Mouse (Mus musculus): ENCODE results near the gene Cotl1. TPM values are rescaled to one million over a fixed set of nuclear protein-coding genes. Genes with fewer than 3 reads are reported as not detected.

Cotl1 gene
- polyA plus RNA-seq (2015; fragmentation: Nextera tagmentation; extraction: Ambion mirVana) = 40.2 and 51.4 TPM in 2 replicates

DNA sequence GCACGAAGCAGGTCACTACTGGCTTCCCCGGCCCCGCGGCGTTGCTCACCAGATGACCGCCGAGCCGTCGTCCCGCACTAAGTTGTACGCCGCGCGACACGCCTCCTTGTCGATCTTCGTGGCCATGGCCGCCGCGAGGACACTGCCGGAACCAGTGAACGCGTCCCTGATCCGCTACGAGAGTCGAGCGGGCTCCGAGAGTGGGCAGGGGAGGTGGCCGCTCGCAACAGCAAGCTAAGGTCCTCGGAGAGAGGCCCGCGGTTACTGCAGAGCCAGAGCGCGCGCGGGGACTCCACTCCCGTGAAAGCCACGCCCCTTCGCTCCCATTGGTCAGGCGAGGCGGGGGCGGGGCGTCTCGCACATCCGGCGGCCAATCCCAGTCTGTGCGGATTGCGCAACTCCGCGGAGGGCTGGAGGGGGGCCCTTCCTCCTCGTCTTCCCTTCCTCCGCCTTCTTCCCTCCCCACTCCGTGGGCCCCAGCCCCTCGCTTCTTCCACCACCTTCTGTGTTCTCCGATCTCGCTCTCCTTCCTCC, at the start of gene Cotl1:
Gene Cotl1 (minus strand): TSS at position 270 of the 534 bp plus-strand sequence.
- peak within 1 kb of the TSS; percentile 71 for H3K27ac ChIP-seq (replicated peaks)

DNA sequence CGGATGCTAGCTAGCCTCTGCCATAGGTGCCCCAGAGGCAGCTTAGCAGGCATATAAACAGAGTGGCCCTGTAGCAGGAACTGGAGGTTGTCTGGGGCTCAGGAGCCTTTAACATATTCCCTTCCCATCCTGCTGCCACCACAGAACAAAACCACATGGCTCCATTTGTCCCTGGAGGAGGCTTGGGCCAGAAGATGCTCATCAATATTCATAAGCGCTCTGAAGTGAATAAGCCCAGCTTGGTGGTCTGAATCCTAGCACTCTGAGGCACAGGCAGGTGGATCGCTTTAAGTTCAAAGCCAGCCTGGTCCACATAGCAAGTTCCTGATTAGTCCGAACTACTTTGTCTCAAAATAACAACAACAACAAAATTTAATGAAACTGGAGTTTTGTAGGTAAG, 47.7 kb upstream of the Cotl1 start:
- Histone ChIP-seq H3K4me2 (no peak overlapping the region), H3K36me3 (no peaks in the 10 kb centered on the region), H3K27me3 (replicated peaks) (no peaks in the 10 kb centered on the region; the same call in 1 of the 2 replicates), H3K27ac (replicated peaks) (no peak overlapping the region), H3K4me1 (peaks cover 14% of the 10 kb centered on the region), H3K4me3 (no peak overlapping the region), H3K9me3 (no peaks in the 10 kb centered on the region), H3K9ac (no peak overlapping the region)
- WGBS = 77% methylated on average over 4 of the region's 4 CpGs
- ATAC-seq (ENCODE audit: extremely low read depth, insufficient number of reproducible peaks, low FRiP score, low TSS enrichment) = no peak

More for the DNA sequence above, at the start of gene Cotl1:
- Histone ChIP-seq H3K4me1 (peaks cover 49% of the 10 kb centered on the region), H3K4me2 (peak within 1 kb of the TSS; percentile 91), H3K9me3 (no peaks in the 10 kb centered on the region), H3K36me3 (0 out of 2 replicates have a peak, but pooled peaks cover 3% of the 10 kb centered on the region), H3K27me3 (replicated peaks) (peaks cover 4% of the 10 kb centered on the region; the same call in 1 of the 2 replicates), H3K9ac (peak within 1 kb of the TSS; percentile 87), H3K4me3 (peak within 1 kb of the TSS; percentile 77)
- under 1% methylated on average over 55 of the region's 57 CpGs for WGBS
- peak; percentile 90 for ATAC-seq (ENCODE audit: extremely low read depth, insufficient number of reproducible peaks, low FRiP score, low TSS enrichment)

DNA sequence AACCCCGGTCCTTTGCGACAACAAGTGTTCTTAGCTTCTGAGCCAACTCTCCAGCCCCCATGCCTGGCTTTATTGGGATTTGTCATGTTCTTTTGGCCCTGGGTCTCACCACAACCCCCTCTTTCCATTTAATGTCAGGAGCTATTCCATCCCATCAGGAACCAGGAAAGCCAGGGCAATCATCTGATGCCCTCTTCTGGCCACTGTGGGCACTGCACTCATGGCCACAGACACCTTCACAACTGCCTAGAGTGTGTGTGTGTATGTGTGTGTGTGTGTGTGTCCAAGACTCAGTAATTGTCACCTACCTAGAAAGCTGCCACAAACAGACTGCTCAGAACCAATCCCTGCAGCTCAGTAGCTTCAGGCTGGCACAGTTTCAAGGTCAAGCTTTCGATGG, 46.8 kb upstream of the Cotl1 start:
- Histone ChIP-seq H3K9ac (no peak overlapping the region), H3K9me3 (no peaks in the 10 kb centered on the region), H3K27me3 (replicated peaks) (no peaks in the 10 kb centered on the region; the same call in 1 of the 2 replicates), H3K36me3 (no peaks in the 10 kb centered on the region), H3K27ac (replicated peaks) (no peak overlapping the region), H3K4me1 (peaks cover 14% of the 10 kb centered on the region), H3K4me2 (no peak overlapping the region), H3K4me3 (no peak overlapping the region)
- 88% methylated on average over 3 of the region's 3 CpGs for WGBS
- no peak for ATAC-seq (ENCODE audit: extremely low read depth, insufficient number of reproducible peaks, low FRiP score, low TSS enrichment)

DNA sequence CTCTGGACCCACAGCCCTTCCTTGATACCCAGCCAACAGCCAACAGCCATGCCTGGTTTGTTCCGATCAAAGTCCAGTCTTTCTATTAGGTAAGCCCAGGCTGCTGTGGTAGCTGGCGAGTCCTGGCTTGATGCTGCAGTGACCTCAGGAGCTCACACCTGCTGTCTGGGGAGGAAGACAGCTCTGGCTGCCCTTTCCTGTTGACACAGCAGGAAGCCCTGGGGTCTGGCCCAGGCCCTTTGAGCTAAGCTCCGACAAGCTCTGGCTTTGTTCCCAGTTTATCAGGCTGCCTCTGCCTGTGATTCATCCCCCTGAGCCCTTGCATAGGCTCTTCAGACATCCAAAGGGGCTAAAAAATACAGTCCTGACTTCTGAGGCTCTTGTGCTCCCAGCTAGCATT, 45.3 kb upstream of the Cotl1 start:
- Histone ChIP-seq H3K27me3 (replicated peaks) (peaks cover 2% of the 10 kb centered on the region; the same call in 1 of the 2 replicates), H3K9me3 (no peaks in the 10 kb centered on the region), H3K4me3 (no peak overlapping the region), H3K4me2 (peak overlapping the region; percentile 10), H3K9ac (0 out of 2 replicates have a peak overlapping the region, but pooled peaks have one; percentile 41), H3K4me1 (peaks cover 14% of the 10 kb centered on the region), H3K27ac (replicated peaks) (peak overlapping the region; percentile 51), H3K36me3 (no peaks in the 10 kb centered on the region)
- no peak for ATAC-seq (ENCODE audit: extremely low read depth, insufficient number of reproducible peaks, low FRiP score, low TSS enrichment)
- 14% methylated on average over 3 of the region's 3 CpGs for WGBS

GRCm38 (mm10) chr8:119883281-119883680, 42.9 kb upstream of the Cotl1 start:
- peaks cover 14% of the 10 kb centered on the region for H3K4me1 ChIP-seq
- H3K9ac ChIP-seq = no peak overlapping the region
- no peaks in the 10 kb centered on the region; the same call in 1 of the 2 replicates for H3K36me3 ChIP-seq
- H3K27me3 ChIP-seq (replicated peaks) = peaks cover 13% of the 10 kb centered on the region; the same call in 1 of the 2 replicates
- no peak overlapping the region for H3K27ac ChIP-seq (replicated peaks)
- no peak for ATAC-seq (ENCODE audit: extremely low read depth, insufficient number of reproducible peaks, low FRiP score, low TSS enrichment)
- H3K9me3 ChIP-seq = no peaks in the 10 kb centered on the region
- H3K4me3 ChIP-seq = no peak overlapping the region
- 90% methylated on average over 7 of the region's 7 CpGs for WGBS
- no peak overlapping the region for H3K4me2 ChIP-seq

DNA sequence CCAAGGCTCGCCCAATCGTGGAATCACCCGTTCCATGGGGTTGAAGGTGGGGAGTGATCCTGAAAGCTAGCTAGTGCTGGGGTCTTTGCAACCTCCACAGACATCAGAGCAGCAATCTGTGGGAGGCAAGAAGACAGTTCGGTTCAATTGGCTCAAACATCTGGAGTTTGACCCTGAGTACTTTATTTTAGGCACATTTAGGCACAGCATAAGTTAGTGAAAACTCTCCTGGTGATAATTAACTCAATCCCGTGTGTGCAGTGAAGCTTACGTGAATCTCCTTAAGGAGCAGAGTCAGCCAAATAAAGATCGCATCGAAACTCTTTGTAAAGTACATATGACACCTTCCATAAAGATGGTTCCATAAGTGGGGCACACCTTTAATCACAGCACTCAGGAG, 41.6 kb upstream of the Cotl1 start:
- Histone ChIP-seq H3K9me3 (no peaks in the 10 kb centered on the region), H3K27ac (replicated peaks) (no peak overlapping the region), H3K27me3 (replicated peaks) (peaks cover 13% of the 10 kb centered on the region; the same call in 1 of the 2 replicates), H3K4me3 (no peak overlapping the region), H3K4me2 (no peak overlapping the region), H3K4me1 (peaks cover 14% of the 10 kb centered on the region), H3K9ac (no peak overlapping the region), H3K36me3 (peaks cover 10% of the 10 kb centered on the region)
- 77% methylated on average over 8 of the region's 8 CpGs for WGBS
- ATAC-seq (ENCODE audit: extremely low read depth, insufficient number of reproducible peaks, low FRiP score, low TSS enrichment) = no peak

GRCm38 (mm10) chr8:119881301-119881700, 41.0 kb upstream of the Cotl1 start:
- H3K27ac ChIP-seq (replicated peaks) = no peak overlapping the region
- H3K4me2 ChIP-seq = no peak overlapping the region
- H3K36me3 ChIP-seq = peaks cover 16% of the 10 kb centered on the region
- peaks cover 13% of the 10 kb centered on the region; the same call in 1 of the 2 replicates for H3K27me3 ChIP-seq (replicated peaks)
- ATAC-seq (ENCODE audit: extremely low read depth, insufficient number of reproducible peaks, low FRiP score, low TSS enrichment) = no peak
- H3K4me1 ChIP-seq = peaks cover 13% of the 10 kb centered on the region
- WGBS = 75% methylated on average over 6 of the region's 6 CpGs
- no peak overlapping the region for H3K9ac ChIP-seq
- H3K9me3 ChIP-seq = no peaks in the 10 kb centered on the region
- H3K4me3 ChIP-seq = no peak overlapping the region

DNA sequence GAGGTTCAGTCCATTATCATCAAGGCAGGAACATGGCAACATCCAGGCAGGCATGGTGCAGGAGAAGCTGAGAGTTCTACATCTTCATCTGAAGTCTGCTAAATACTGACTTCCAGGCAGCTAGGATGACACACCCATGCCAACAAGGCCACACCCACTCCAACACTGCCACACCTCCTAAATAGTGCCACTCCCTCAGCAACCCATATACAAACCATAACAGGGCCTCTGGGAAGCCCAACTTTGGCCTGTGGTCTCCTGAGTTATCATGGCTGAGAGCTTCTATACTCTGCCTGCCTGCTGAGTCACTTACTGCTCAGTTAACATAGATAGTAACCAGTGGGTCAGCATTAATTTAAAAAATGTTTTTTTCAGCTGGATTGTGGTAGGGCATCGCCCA, 32.8 kb upstream of the Cotl1 start:
- WGBS = 92% methylated on average over 1 of the region's 1 CpGs
- Histone ChIP-seq H3K36me3 (peaks cover 79% of the 10 kb centered on the region), H3K27me3 (replicated peaks) (no peaks in the 10 kb centered on the region)

DNA sequence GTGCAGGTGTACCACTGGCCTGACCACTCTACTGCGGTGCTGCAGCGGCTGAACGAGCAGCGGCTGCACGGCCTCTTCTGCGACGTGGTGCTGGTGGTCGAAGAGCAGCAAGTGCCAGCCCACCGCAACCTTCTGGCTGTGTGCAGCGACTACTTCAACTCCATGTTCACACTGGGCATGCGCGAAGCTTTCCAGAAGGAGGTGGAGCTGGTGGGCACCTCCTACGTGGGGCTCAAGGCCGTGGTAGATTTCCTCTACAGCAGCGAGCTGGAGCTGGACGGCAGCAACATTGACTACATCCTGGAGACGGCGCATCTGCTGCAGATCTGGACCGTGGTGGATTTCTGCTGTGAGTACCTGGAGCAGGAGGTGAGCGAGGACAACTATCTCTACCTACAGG, 29.3 kb upstream of the Cotl1 start:
- no peak overlapping the region for H3K4me3 ChIP-seq
- WGBS = 68% methylated on average over 20 of the region's 20 CpGs
- peaks cover 57% of the 10 kb centered on the region for H3K36me3 ChIP-seq
- no peak for ATAC-seq (ENCODE audit: extremely low read depth, insufficient number of reproducible peaks, low FRiP score, low TSS enrichment)
- no peak overlapping the region for H3K9ac ChIP-seq
- H3K4me1 ChIP-seq = no peaks in the 10 kb centered on the region
- no peak overlapping the region for H3K4me2 ChIP-seq
- H3K27me3 ChIP-seq (replicated peaks) = 0 out of 2 replicates have a peak, but pooled peaks cover 4% of the 10 kb centered on the region
- no peak overlapping the region for H3K27ac ChIP-seq (replicated peaks)
- peaks cover 12% of the 10 kb centered on the region for H3K9me3 ChIP-seq

More for the DNA sequence above, 32.8 kb upstream of the Cotl1 start:
- Histone ChIP-seq H3K4me2 (no peak overlapping the region), H3K27ac (replicated peaks) (no peak overlapping the region), H3K4me3 (no peak overlapping the region), H3K9ac (no peak overlapping the region), H3K4me1 (no peaks in the 10 kb centered on the region), H3K9me3 (peaks cover 12% of the 10 kb centered on the region)
- ATAC-seq (ENCODE audit: extremely low read depth, insufficient number of reproducible peaks, low FRiP score, low TSS enrichment) = no peak

DNA sequence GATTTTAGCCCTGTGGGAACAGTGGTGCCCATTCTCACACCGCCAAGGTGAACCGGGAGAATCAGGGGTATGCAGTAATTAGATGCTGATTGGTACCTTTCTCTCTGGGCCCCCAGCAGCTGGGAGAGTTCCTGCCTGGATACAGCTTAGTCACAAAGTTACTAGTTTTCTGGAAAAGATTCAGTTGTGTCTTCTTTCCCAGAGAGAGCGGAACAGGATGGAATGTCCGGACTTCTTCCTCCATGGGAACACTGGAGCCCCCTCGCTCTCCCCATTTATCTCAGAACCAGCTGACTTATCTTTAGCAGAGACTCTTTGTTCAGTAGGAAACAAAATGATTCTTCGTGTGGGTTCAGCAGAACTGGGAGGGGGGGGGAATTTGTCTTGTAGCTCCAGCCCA, 22.4 kb upstream of the Cotl1 start:
- 9% methylated on average over 6 of the region's 6 CpGs for WGBS
- H3K27ac ChIP-seq (replicated peaks) = peak overlapping the region; percentile 48
- peaks cover 3% of the 10 kb centered on the region; the same call in 1 of the 2 replicates for H3K36me3 ChIP-seq
- H3K4me2 ChIP-seq = peak overlapping the region; percentile 97
- peak overlapping the region; percentile 89 for H3K4me3 ChIP-seq
- ATAC-seq (ENCODE audit: extremely low read depth, insufficient number of reproducible peaks, low FRiP score, low TSS enrichment) = no peak
- peaks cover 16% of the 10 kb centered on the region for H3K4me1 ChIP-seq
- peak overlapping the region; percentile 90 for H3K9ac ChIP-seq
- H3K27me3 ChIP-seq (replicated peaks) = peaks cover 33% of the 10 kb centered on the region
- no peaks in the 10 kb centered on the region for H3K9me3 ChIP-seq

DNA sequence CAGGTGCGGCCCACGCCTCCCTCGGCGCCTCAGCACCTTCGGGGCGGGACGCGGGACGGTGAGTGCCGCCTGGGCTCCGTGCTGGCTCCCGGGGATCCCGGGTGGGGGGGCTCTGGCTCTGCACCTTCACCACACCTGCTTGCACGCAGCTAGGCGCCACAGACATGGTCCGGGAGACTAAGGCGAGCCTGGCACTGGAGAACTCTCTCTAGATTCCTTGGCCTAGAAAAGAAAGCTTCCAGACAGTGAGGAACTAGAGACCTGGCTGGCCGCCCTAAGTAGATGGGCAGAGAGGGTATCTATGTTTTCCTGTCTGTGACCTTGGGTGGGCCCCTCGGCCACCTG, 22.0 kb upstream of the Cotl1 start:
- H3K4me3 ChIP-seq = peak overlapping the region; percentile 89
- ATAC-seq (ENCODE audit: extremely low read depth, insufficient number of reproducible peaks, low FRiP score, low TSS enrichment) = no peak
- H3K4me2 ChIP-seq = peak overlapping the region; percentile 97
- peaks cover 37% of the 10 kb centered on the region for H3K27me3 ChIP-seq (replicated peaks)
- 1% methylated on average over 13 of the region's 19 CpGs for WGBS
- H3K4me1 ChIP-seq = peaks cover 16% of the 10 kb centered on the region
- H3K9ac ChIP-seq = peak overlapping the region; percentile 90
- peak overlapping the region; percentile 48 for H3K27ac ChIP-seq (replicated peaks)
- H3K36me3 ChIP-seq = peaks cover 3% of the 10 kb centered on the region; the same call in 1 of the 2 replicates
- no peaks in the 10 kb centered on the region for H3K9me3 ChIP-seq

All from heart, embryonic 13.5 days (tissue).